Mouse (Mus musculus): ENCODE results near the gene Tmem135. TPM values are rescaled to one million over a fixed set of nuclear protein-coding genes. Genes with fewer than 3 reads are reported as not detected.

Gene Tmem135
- polyA plus RNA-seq, 1 experiment from 2014 or later = 41.6 TPM

DNA sequence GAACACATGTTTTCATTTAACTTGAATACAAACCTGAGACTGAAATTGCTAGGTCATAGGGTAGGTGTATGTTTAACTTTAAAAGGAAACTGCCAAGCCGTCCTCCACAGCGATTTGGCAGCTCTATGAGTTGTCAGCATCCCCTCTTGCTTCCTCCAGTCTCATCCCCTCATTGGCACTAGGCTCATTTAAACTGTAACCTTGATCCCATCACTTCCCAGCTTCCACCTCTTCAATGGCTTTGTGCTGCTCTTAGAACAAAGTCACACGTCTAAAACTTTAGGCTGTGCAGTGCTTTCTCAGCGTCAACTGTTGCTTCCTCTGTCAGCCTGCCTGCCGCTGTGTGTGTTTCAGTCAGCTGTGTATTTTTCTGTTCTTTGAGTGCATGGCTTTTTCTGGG, 23.1 kb upstream of the Tmem135 start:
- 25% methylated on average over 5 of the region's 5 CpGs for WGBS
- H3K9me3 ChIP-seq (replicated peaks; ENCODE audit: low read length) = no peaks in the 10 kb centered on the region
- no peak for TF ChIP-seq CTCF (IDR thresholded peaks at IDR 0.05; ENCODE audit: low read depth)
- peaks cover 2% of the 10 kb centered on the region; the same call in 1 of the 2 replicates for H3K4me1 ChIP-seq (replicated peaks; ENCODE audit: insufficient read depth, low read length)
- no peak overlapping the region for H3K27ac ChIP-seq
- no peak for ATAC-seq (replicated peaks; ENCODE audit: low FRiP score, low read depth)
- DNase-seq (ENCODE audit: low spot score) = no peak
- H3K4me3 ChIP-seq (replicated peaks; ENCODE audit: low read depth, low read length) = no peak overlapping the region
- no peak overlapping the region for H3K9ac ChIP-seq (ENCODE audit: low read depth, low read length)
- H3K4me2 ChIP-seq (ENCODE audit: low read length) = no peak overlapping the region
- no peaks in the 10 kb centered on the region for H3K36me3 ChIP-seq (ENCODE audit: insufficient read depth, low read length)
- H3K27me3 ChIP-seq (ENCODE audit: insufficient read depth, low read length) = no peaks in the 10 kb centered on the region

DNA sequence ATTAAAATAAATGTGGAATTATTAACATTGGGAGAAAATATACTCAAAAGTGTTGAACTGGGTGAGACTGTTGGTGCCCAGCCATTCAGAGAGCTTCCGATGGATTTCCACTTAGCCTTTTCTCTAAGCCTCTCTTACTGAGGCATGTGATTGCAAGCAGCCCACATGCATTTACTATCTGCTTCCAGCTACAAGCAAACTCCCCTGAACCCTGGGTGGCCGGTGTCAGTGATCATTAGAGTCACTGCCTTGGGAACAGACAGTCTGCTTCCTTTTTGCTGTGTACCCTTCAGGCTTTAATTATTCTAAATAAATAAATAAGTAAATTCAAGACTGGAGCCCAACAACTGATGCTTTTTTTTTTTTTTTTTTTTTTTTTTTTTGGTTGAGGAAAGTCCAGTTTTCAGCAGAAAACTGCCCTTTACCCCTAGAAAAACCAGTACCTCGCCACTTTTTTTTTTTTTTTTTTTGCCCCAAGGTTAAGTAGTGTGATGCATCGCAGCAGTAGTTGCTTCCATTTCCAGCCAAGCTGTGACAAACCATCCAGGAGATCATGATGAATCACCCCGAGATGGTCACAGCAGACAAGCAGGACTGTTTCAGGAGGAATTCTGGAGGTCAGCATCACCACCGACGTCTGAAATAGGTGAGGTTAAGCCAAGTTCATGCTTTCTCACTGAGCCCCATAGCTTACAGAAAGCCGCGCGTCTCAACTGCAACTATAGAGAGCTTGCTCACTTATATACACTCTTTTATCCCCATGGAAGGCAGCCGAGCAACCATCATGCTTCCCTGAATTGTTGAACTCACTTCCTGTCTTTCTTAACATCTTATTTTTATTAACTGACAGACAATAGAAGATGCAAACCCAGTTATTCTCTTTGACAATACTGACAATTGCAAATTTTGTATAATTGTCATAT, 22.0 kb upstream of the Tmem135 start:
- Histone ChIP-seq H3K4me3 (replicated peaks; ENCODE audit: low read depth, low read length) (no peak overlapping the region), H3K9ac (ENCODE audit: low read depth, low read length) (no peak overlapping the region), H3K4me2 (ENCODE audit: low read length) (no peak overlapping the region), H3K27me3 (ENCODE audit: insufficient read depth, low read length) (no peaks in the 10 kb centered on the region), H3K27ac (peak overlapping the region; percentile 10; the same call in 1 of the 2 replicates), H3K4me1 (replicated peaks; ENCODE audit: insufficient read depth, low read length) (peaks cover 2% of the 10 kb centered on the region; the same call in 1 of the 2 replicates), H3K9me3 (replicated peaks; ENCODE audit: low read length) (no peaks in the 10 kb centered on the region), H3K36me3 (ENCODE audit: insufficient read depth, low read length) (no peaks in the 10 kb centered on the region)
- ATAC-seq (replicated peaks; ENCODE audit: low FRiP score, low read depth) = no peak
- 29% methylated on average over 11 of the region's 11 CpGs for WGBS
- no peak for DNase-seq (ENCODE audit: low spot score)
- TF ChIP-seq CTCF (IDR thresholded peaks at IDR 0.05; ENCODE audit: low read depth) = no peak

DNA sequence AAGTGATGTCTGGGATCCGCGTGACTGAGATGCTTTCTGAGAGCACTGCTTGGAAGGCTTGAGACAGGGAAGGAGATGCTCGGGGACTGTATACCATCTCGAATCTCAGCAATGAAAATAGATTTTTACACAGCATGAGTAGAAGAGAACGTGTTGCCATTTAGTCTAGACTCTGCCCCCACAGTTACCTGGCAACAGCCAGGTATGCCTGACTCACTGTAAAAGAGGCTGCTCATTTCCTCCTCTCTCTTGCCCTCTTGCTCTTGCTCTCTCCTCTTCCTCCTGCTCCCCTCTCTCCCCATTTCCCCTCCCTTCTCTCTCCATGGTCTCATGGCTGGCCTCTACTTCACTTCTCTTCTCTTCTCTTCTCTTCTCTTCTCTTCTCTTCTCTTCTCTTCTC, 20.6 kb upstream of the Tmem135 start:
- no peak for TF ChIP-seq CTCF (IDR thresholded peaks at IDR 0.05; ENCODE audit: low read depth)
- Histone ChIP-seq H3K27ac (peak overlapping the region; percentile 63; the same call in 1 of the 2 replicates), H3K4me2 (ENCODE audit: low read length) (no peak overlapping the region), H3K4me3 (replicated peaks; ENCODE audit: low read depth, low read length) (no peak overlapping the region), H3K9me3 (replicated peaks; ENCODE audit: low read length) (no peaks in the 10 kb centered on the region), H3K36me3 (ENCODE audit: insufficient read depth, low read length) (no peaks in the 10 kb centered on the region), H3K27me3 (ENCODE audit: insufficient read depth, low read length) (no peaks in the 10 kb centered on the region), H3K9ac (ENCODE audit: low read depth, low read length) (no peak overlapping the region), H3K4me1 (replicated peaks; ENCODE audit: insufficient read depth, low read length) (peaks cover 2% of the 10 kb centered on the region; the same call in 1 of the 2 replicates)
- 59% methylated on average over 5 of the region's 5 CpGs for WGBS
- no peak for DNase-seq (ENCODE audit: low spot score)
- 0 out of 2 replicates have a peak, but pooled peaks have one; percentile 7 for ATAC-seq (replicated peaks; ENCODE audit: low FRiP score, low read depth)

DNA sequence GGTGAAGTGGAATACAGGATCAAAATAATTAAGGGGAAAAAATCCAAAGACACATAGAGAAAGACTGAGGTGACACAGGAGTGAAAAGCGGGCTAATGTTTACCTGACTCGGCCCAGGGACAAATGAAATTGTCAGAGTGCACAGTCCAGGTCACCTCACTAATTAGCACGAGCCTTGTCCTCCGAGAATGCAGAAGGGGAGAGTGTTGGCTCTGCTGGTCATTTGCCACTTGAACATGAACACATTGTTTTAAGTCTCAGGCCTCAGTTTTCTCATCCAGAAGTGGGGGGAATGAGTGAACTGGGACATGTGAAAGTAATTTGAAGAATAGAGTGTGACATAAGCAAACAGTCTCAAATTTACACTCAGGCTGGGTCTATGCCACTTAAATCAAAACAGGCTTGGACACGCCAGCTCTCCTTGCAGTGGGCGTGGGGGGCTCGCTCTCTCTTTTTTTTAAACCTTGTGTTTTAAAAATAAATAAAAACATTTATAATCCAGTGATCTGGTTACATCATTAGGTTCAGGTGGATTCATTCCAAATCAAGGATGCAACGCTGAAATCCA, 19.8 kb upstream of the Tmem135 start:
- no peak for TF ChIP-seq CTCF (IDR thresholded peaks at IDR 0.05; ENCODE audit: low read depth)
- H3K9me3 ChIP-seq (replicated peaks; ENCODE audit: low read length) = no peaks in the 10 kb centered on the region
- DNase-seq (ENCODE audit: low spot score) = peak; percentile 49

DNA sequence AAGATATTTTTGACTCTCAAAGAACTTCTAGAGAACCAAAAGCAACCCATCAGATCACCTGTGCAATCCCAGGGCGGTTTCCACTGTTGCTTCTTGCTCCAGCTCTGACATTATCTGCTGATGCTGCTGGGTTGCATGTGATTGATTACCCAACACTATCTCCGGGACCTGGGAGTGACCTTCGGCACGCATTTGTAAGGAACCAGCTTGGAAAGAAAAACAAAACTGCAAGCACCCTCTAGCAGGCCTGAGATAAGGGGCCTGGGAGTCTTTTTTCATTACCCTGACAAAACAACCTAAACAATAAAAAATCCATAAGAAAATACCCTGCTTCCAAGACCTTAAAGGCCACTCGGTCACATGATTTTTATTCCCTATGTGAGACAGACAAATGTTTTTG, 19.2 kb upstream of the Tmem135 start:
- no peaks in the 10 kb centered on the region for H3K36me3 ChIP-seq (ENCODE audit: insufficient read depth, low read length)
- no peaks in the 10 kb centered on the region for H3K9me3 ChIP-seq (replicated peaks; ENCODE audit: low read length)
- no peak overlapping the region for H3K4me3 ChIP-seq (replicated peaks; ENCODE audit: low read depth, low read length)
- peaks cover 6% of the 10 kb centered on the region; the same call in 1 of the 2 replicates for H3K4me1 ChIP-seq (replicated peaks; ENCODE audit: insufficient read depth, low read length)
- H3K9ac ChIP-seq (ENCODE audit: low read depth, low read length) = no peak overlapping the region
- H3K27me3 ChIP-seq (ENCODE audit: insufficient read depth, low read length) = no peaks in the 10 kb centered on the region
- 10% methylated on average over 5 of the region's 5 CpGs for WGBS
- H3K4me2 ChIP-seq (ENCODE audit: low read length) = no peak overlapping the region
- no peak for TF ChIP-seq CTCF (IDR thresholded peaks at IDR 0.05; ENCODE audit: low read depth)
- H3K27ac ChIP-seq = peak overlapping the region; percentile 63
- no peak; the same call in 1 of the 2 replicates for ATAC-seq (replicated peaks; ENCODE audit: low FRiP score, low read depth)
- no peak for DNase-seq (ENCODE audit: low spot score)

More for the DNA sequence above, 19.8 kb upstream of the Tmem135 start:
- Histone ChIP-seq H3K4me1 (replicated peaks; ENCODE audit: insufficient read depth, low read length) (peaks cover 2% of the 10 kb centered on the region; the same call in 1 of the 2 replicates), H3K4me3 (replicated peaks; ENCODE audit: low read depth, low read length) (no peak overlapping the region), H3K27me3 (ENCODE audit: insufficient read depth, low read length) (no peaks in the 10 kb centered on the region), H3K9ac (ENCODE audit: low read depth, low read length) (no peak overlapping the region), H3K36me3 (ENCODE audit: insufficient read depth, low read length) (no peaks in the 10 kb centered on the region), H3K27ac (peak overlapping the region; percentile 63), H3K4me2 (ENCODE audit: low read length) (no peak overlapping the region)
- peak; percentile 70; the same call in 1 of the 2 replicates for ATAC-seq (replicated peaks; ENCODE audit: low FRiP score, low read depth)
- whole genome bisulfite sequencing = 37% methylated on average over 8 of the region's 8 CpGs

GRCm38 (mm10) chr7:89422650-89423049, 18.6 kb upstream of the Tmem135 start:
- no peaks in the 10 kb centered on the region for H3K9me3 ChIP-seq (replicated peaks; ENCODE audit: low read length)

More at GRCm38 (mm10) chr7:89422650-89423049, 18.6 kb upstream of the Tmem135 start:
- Histone ChIP-seq H3K27me3 (ENCODE audit: insufficient read depth, low read length) (no peaks in the 10 kb centered on the region), H3K36me3 (ENCODE audit: insufficient read depth, low read length) (no peaks in the 10 kb centered on the region), H3K4me3 (replicated peaks; ENCODE audit: low read depth, low read length) (no peak overlapping the region), H3K4me2 (ENCODE audit: low read length) (no peak overlapping the region), H3K4me1 (replicated peaks; ENCODE audit: insufficient read depth, low read length) (peaks cover 12% of the 10 kb centered on the region; the same call in 1 of the 2 replicates), H3K9ac (ENCODE audit: low read depth, low read length) (no peak overlapping the region), H3K27ac (peak overlapping the region; percentile 66)
- no peak for TF ChIP-seq CTCF (IDR thresholded peaks at IDR 0.05; ENCODE audit: low read depth)
- 24% methylated on average over 8 of the region's 8 CpGs for WGBS
- DNase-seq (ENCODE audit: low spot score) (peak; percentile 43), ATAC-seq (replicated peaks; ENCODE audit: low FRiP score, low read depth) (no peak)

Measured in kidney, postnatal 0 days (tissue).